In genomic region chr5:135189281-135190022, GRCm38 (mm10) we compare ENCODE assay signal across 8 mouse cellular contexts. TPM values are rescaled to one million over a fixed set of nuclear protein-coding genes. Genes with fewer than 3 reads are reported as not detected.
DNase-seq lines count a peak whose midpoint lies in the region; ATAC-seq lines count a peak whose summit lies in the region.
"Had no signal": no experiment of that assay in that cellular context is flagged by ENCODE, and none has a peak within 500 bp of the region (broad histone marks: within the 10 kb centered on the region; RNA-seq: fewer than 3 reads in every experiment).

No protein-coding gene starts in this region.

- H3K27ac ChIP-seq in forebrain, embryonic 15.5 days (replicated peaks) = no peak overlapping the region
- H3K27ac ChIP-seq in liver, embryonic 12.5 days = peak overlapping the region; percentile 16; the same call in 1 of the 2 replicates

- no peaks in the 10 kb centered on the region for H3K27me3 ChIP-seq in megakaryocyte, embryonic 14.5 days (replicated peaks)
- no peaks in the 10 kb centered on the region for H3K27me3 ChIP-seq in forebrain, embryonic 15.5 days
- no peaks in the 10 kb centered on the region for H3K27me3 ChIP-seq in liver, embryonic 12.5 days (replicated peaks)

- H3K36me3 ChIP-seq in megakaryocyte, embryonic 14.5 days (replicated peaks; ENCODE audit: low read length) = peaks cover 34% of the 10 kb centered on the region
- peaks cover 4% of the 10 kb centered on the region; the same call in 1 of the 2 replicates for H3K36me3 ChIP-seq in forebrain, embryonic 15.5 days
- peaks cover 56% of the 10 kb centered on the region for H3K36me3 ChIP-seq in liver, embryonic 12.5 days

- H3K4me2 ChIP-seq in forebrain, embryonic 15.5 days (replicated peaks) = peak overlapping the region; percentile 84
- H3K4me2 ChIP-seq in liver, embryonic 12.5 days = peak overlapping the region; percentile 86

- DNase-seq in right cerebral cortex, postnatal 14 days = no peak
- DNase-seq in spleen, adult 12 weeks (ENCODE audit: low spot score) = no peak
- no peak for DNase-seq in layer of hippocampus, adult 18-20 months (ENCODE audit: low spot score in 2 of 2)
- DNase-seq: kidney, adult 9 months had no signal

- peak overlapping the region; percentile 91 for H3K9ac ChIP-seq in forebrain, embryonic 15.5 days (replicated peaks)
- H3K9ac ChIP-seq in liver, embryonic 12.5 days = peak overlapping the region; percentile 92

- peak overlapping the region; percentile 97 for H3K4me3 ChIP-seq in megakaryocyte, embryonic 14.5 days (replicated peaks)
- H3K4me3 ChIP-seq in forebrain, embryonic 15.5 days = peak overlapping the region; percentile 75
- H3K4me3 ChIP-seq in liver, embryonic 12.5 days = peak overlapping the region; percentile 86

- H3K4me1 ChIP-seq in megakaryocyte, embryonic 14.5 days = peaks cover 69% of the 10 kb centered on the region
- H3K4me1 ChIP-seq in forebrain, embryonic 15.5 days = peaks cover 54% of the 10 kb centered on the region
- peaks cover 62% of the 10 kb centered on the region for H3K4me1 ChIP-seq in liver, embryonic 12.5 days

- no peaks in the 10 kb centered on the region for H3K9me3 ChIP-seq in megakaryocyte, embryonic 14.5 days
- H3K9me3 ChIP-seq in forebrain, embryonic 15.5 days = no peaks in the 10 kb centered on the region
- no peaks in the 10 kb centered on the region for H3K9me3 ChIP-seq in liver, embryonic 12.5 days (replicated peaks)

- 84% methylated on average over 2 of the region's 2 CpGs for WGBS in forebrain, embryonic 15.5 days
- WGBS in liver, embryonic 12.5 days (ENCODE audit: insufficient replicate concordance) = 60% methylated on average over 2 of the region's 2 CpGs

- no peak for ATAC-seq in megakaryocyte, adult 5-6 weeks (ENCODE audit: poor library complexity, severe bottlenecking)
- ATAC-seq in forebrain, embryonic 15.5 days (replicated peaks) = no peak
- no peak for ATAC-seq in liver, embryonic 12.5 days

RNA-seq across cellular contexts. Expression of gene Baz1b, which starts 2.4 kb away (rescaled TPM):
- 8.4 and 12.3 TPM in 2 replicates for polyA plus RNA-seq in megakaryocyte, embryonic 14.5 days (2012; ENCODE audit: insufficient read depth, low replicate concordance)
- 66.1 and 71.1 TPM in 2 replicates for total RNA-seq in megakaryocyte, adult 5-6 weeks (2015)
- total RNA-seq in megakaryocyte, adult 5-6 weeks (2017) = 129 and 134 TPM in 2 replicates
- polyA plus RNA-seq in forebrain, embryonic 15.5 days (2015; fragmentation: Nextera tagmentation; extraction: Ambion mirVana) = 42.9 and 43.2 TPM in 2 replicates
- 35.2 and 37.6 TPM in 2 replicates for polyA plus RNA-seq in liver, embryonic 12.5 days (2016; fragmentation: Nextera tagmentation; extraction: Ambion mirVana)
- 10 to 100 TPM; 81.1 to 81.3 TPM for total RNA-seq in layer of hippocampus, adult 18-20 months (2021)

RNA-seq across cellular contexts. Expression of gene Bcl7b, which starts 21.4 kb away (rescaled TPM):
- polyA plus RNA-seq in megakaryocyte, embryonic 14.5 days (2012; ENCODE audit: insufficient read depth, low replicate concordance) = 58.2 and 75.1 TPM in 2 replicates
- 23.5 and 46.6 TPM in 2 replicates for total RNA-seq in megakaryocyte, adult 5-6 weeks (2015)
- total RNA-seq in megakaryocyte, adult 5-6 weeks (2017) = 27.4 and 38.8 TPM in 2 replicates
- polyA plus RNA-seq in forebrain, embryonic 15.5 days (2015; fragmentation: Nextera tagmentation; extraction: Ambion mirVana) = 52.9 and 53.8 TPM in 2 replicates
- polyA plus RNA-seq in liver, embryonic 12.5 days (2016; fragmentation: Nextera tagmentation; extraction: Ambion mirVana) = 38.2 and 44.3 TPM in 2 replicates
- total RNA-seq in layer of hippocampus, adult 18-20 months (2021) = 10 to 100 TPM; 57.2 to 58.2 TPM

RNA-seq across cellular contexts. Expression of gene Tbl2, which starts 40.0 kb away (rescaled TPM):
- polyA plus RNA-seq in megakaryocyte, embryonic 14.5 days (2012; ENCODE audit: insufficient read depth, low replicate concordance) = 6.6 TPM in 1 of 2 replicates, not detected in the other
- 5.5 and 5.7 TPM in 2 replicates for total RNA-seq in megakaryocyte, adult 5-6 weeks (2015)
- total RNA-seq in megakaryocyte, adult 5-6 weeks (2017) = 12.6 and 15.0 TPM in 2 replicates
- polyA plus RNA-seq in forebrain, embryonic 15.5 days (2015; fragmentation: Nextera tagmentation; extraction: Ambion mirVana) = 16.8 and 17.5 TPM in 2 replicates
- 17.1 and 18.9 TPM in 2 replicates for polyA plus RNA-seq in liver, embryonic 12.5 days (2016; fragmentation: Nextera tagmentation; extraction: Ambion mirVana)
- total RNA-seq in layer of hippocampus, adult 18-20 months (2021) = 10 to 100 TPM; 30.4 to 31.5 TPM
